Mouse (Mus musculus): ENCODE results near the gene Cwc22. TPM values are rescaled to one million over a fixed set of nuclear protein-coding genes. Genes with fewer than 3 reads are reported as not detected.

The Cwc22 gene
- polyA plus RNA-seq, 1 experiment from 2014 or later = 33.0 TPM

- Histone ChIP-seq H3K9me3 (no peaks in the 10 kb centered on the region), H3K4me2 (replicated peaks) (no peak overlapping the region), H3K36me3 (no peaks in the 10 kb centered on the region), H3K4me1 (no peaks in the 10 kb centered on the region), H3K27me3 (replicated peaks) (no peaks in the 10 kb centered on the region), H3K4me3 (no peak overlapping the region), H3K27ac (no peak overlapping the region), H3K9ac (no peak overlapping the region)
- no peak for ATAC-seq (ENCODE audit: low FRiP score, low read depth)
- WGBS = 78% methylated on average over 5 of the region's 5 CpGs
These were observed 66.4 kb downstream of the Cwc22 start for GRCm38 (mm10) chr2:77879736-77880135.

GRCm38 (mm10) chr2:77877156-77877855 is 68.9 kb downstream of the Cwc22 start:
- Histone ChIP-seq H3K4me2 (replicated peaks) (no peak overlapping the region), H3K27ac (no peak overlapping the region), H3K4me1 (no peaks in the 10 kb centered on the region), H3K9me3 (no peaks in the 10 kb centered on the region), H3K4me3 (no peak overlapping the region), H3K9ac (no peak overlapping the region), H3K36me3 (no peaks in the 10 kb centered on the region), H3K27me3 (replicated peaks) (no peaks in the 10 kb centered on the region)
- WGBS = 88% methylated on average over 10 of the region's 10 CpGs
- no peak for ATAC-seq (ENCODE audit: low FRiP score, low read depth)

DNA sequence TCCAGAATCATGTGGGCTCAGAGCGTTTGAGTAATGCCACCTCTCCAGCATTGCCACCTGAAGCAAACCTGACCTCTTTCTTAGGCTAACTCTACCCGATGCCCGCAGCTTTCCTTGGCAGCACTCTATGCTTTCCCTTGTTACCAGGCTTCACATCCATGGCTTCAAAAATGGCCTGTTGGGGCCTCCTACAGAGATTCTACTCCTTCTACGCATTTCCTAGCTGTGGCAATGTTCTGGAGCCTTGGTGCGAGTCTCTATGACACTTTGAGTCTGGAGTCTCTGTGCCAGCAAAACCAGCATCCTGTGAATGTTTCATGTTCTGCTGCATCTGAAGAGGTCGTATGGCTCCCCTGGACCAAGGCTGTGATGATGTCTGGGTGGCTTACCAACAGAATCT is 69.8 kb downstream of the Cwc22 start:
- Histone ChIP-seq H3K36me3 (no peaks in the 10 kb centered on the region), H3K4me1 (no peaks in the 10 kb centered on the region), H3K4me2 (replicated peaks) (no peak overlapping the region), H3K27ac (no peak overlapping the region), H3K9ac (no peak overlapping the region), H3K4me3 (no peak overlapping the region), H3K27me3 (replicated peaks) (no peaks in the 10 kb centered on the region), H3K9me3 (no peaks in the 10 kb centered on the region)
- WGBS = 93% methylated on average over 6 of the region's 6 CpGs
- ATAC-seq (ENCODE audit: low FRiP score, low read depth) = no peak

GRCm38 (mm10) chr2:77875516-77875915 is 70.7 kb downstream of the Cwc22 start:
- 93% methylated on average over 4 of the region's 4 CpGs for WGBS
- H3K4me1 ChIP-seq = no peaks in the 10 kb centered on the region
- no peak overlapping the region for H3K27ac ChIP-seq
- ATAC-seq (ENCODE audit: low FRiP score, low read depth) = no peak
- H3K4me2 ChIP-seq (replicated peaks) = no peak overlapping the region
- H3K27me3 ChIP-seq (replicated peaks) = no peaks in the 10 kb centered on the region
- no peak overlapping the region for H3K4me3 ChIP-seq
- no peak overlapping the region for H3K9ac ChIP-seq
- H3K9me3 ChIP-seq = no peaks in the 10 kb centered on the region
- H3K36me3 ChIP-seq = no peaks in the 10 kb centered on the region

DNA sequence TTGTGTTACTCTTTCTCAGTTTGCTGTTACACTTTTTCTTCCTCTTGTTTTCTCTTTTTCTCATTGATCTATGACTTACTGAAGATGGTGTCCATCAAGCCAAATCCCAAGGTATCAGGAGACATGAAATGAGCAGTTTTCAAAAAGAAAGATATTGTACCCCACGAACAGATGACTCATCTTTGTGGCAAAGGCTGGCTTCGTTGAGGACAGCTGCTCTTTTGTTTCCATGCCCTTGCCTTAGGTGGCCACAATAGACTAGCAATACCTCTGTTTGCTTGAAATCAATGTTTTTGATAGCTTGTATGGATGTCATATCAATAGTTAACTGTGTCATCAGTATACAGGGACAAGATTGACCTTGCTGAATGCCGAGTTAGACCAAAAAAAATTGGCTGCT is 71.5 kb downstream of the Cwc22 start:
- Histone ChIP-seq H3K27ac (no peak overlapping the region), H3K4me3 (no peak overlapping the region), H3K9me3 (no peaks in the 10 kb centered on the region), H3K27me3 (replicated peaks) (no peaks in the 10 kb centered on the region), H3K36me3 (no peaks in the 10 kb centered on the region), H3K4me1 (no peaks in the 10 kb centered on the region), H3K4me2 (replicated peaks) (no peak overlapping the region), H3K9ac (no peak overlapping the region)
- ATAC-seq (ENCODE audit: low FRiP score, low read depth) = no peak
- 84% methylated on average over 3 of the region's 3 CpGs for WGBS

- ATAC-seq (ENCODE audit: low FRiP score, low read depth) = no peak
- Histone ChIP-seq H3K9ac (no peak overlapping the region), H3K36me3 (no peaks in the 10 kb centered on the region)
These were observed 72.4 kb downstream of the Cwc22 start for GRCm38 (mm10) chr2:77873806-77874205.

DNA sequence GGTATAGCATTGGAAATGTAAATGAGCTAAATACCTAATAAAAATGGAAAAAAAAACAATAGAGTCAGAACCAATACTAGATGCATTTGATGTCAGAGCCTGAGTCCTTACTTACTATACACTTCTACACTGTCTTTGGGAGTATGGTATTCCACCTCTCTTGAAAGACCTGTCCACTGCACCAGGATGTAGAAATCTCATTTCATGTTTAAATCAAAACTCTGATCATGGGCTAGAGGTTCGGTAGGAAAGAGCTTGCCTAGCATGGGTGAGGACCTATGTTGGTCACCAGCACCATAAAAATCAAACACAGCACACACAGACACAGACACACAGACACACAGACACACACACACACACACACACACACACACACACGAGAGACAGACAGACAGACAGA is 73.5 kb downstream of the Cwc22 start:
- Histone ChIP-seq H3K9me3 (no peaks in the 10 kb centered on the region), H3K27me3 (replicated peaks) (no peaks in the 10 kb centered on the region), H3K36me3 (no peaks in the 10 kb centered on the region), H3K4me2 (replicated peaks) (no peak overlapping the region), H3K9ac (no peak overlapping the region), H3K4me1 (no peaks in the 10 kb centered on the region), H3K27ac (no peak overlapping the region), H3K4me3 (no peak overlapping the region)
- no peak for ATAC-seq (ENCODE audit: low FRiP score, low read depth)
- 80% methylated on average over 2 of the region's 2 CpGs for WGBS

More at GRCm38 (mm10) chr2:77873806-77874205, 72.4 kb downstream of the Cwc22 start:
- Histone ChIP-seq H3K27ac (no peak overlapping the region), H3K9me3 (no peaks in the 10 kb centered on the region), H3K4me2 (replicated peaks) (no peak overlapping the region), H3K4me3 (no peak overlapping the region), H3K27me3 (replicated peaks) (no peaks in the 10 kb centered on the region), H3K4me1 (no peaks in the 10 kb centered on the region)

- H3K36me3 ChIP-seq = no peaks in the 10 kb centered on the region
- no peaks in the 10 kb centered on the region for H3K4me1 ChIP-seq
- H3K9ac ChIP-seq = no peak overlapping the region
These were observed 75.0 kb downstream of the Cwc22 start for GRCm38 (mm10) chr2:77871146-77871545.

GRCm38 (mm10) chr2:77869729-77870280 is 76.4 kb downstream of the Cwc22 start:
- no peaks in the 10 kb centered on the region for H3K36me3 ChIP-seq
- no peaks in the 10 kb centered on the region for H3K4me1 ChIP-seq
- no peak overlapping the region for H3K9ac ChIP-seq
- WGBS = 93% methylated on average over 4 of the region's 4 CpGs
- H3K4me3 ChIP-seq = no peak overlapping the region
- no peaks in the 10 kb centered on the region for H3K27me3 ChIP-seq (replicated peaks)
- H3K9me3 ChIP-seq = no peaks in the 10 kb centered on the region
- H3K4me2 ChIP-seq (replicated peaks) = no peak overlapping the region
- ATAC-seq (ENCODE audit: low FRiP score, low read depth) = no peak
- no peak overlapping the region for H3K27ac ChIP-seq

More at GRCm38 (mm10) chr2:77871146-77871545, 75.0 kb downstream of the Cwc22 start:
- Histone ChIP-seq H3K4me2 (replicated peaks) (no peak overlapping the region), H3K4me3 (no peak overlapping the region), H3K27me3 (replicated peaks) (no peaks in the 10 kb centered on the region), H3K9me3 (no peaks in the 10 kb centered on the region), H3K27ac (no peak overlapping the region)
- ATAC-seq (ENCODE audit: low FRiP score, low read depth) = no peak

- Histone ChIP-seq H3K4me2 (replicated peaks) (peak overlapping the region; percentile 16; the same call in 1 of the 2 replicates), H3K9ac (no peak overlapping the region), H3K4me1 (no peaks in the 10 kb centered on the region), H3K27me3 (replicated peaks) (no peaks in the 10 kb centered on the region), H3K4me3 (no peak overlapping the region), H3K36me3 (no peaks in the 10 kb centered on the region), H3K27ac (no peak overlapping the region), H3K9me3 (no peaks in the 10 kb centered on the region)
- no peak for ATAC-seq (ENCODE audit: low FRiP score, low read depth)
- 65% methylated on average over 6 of the region's 6 CpGs for WGBS
These were observed 82.2 kb downstream of the Cwc22 start for GRCm38 (mm10) chr2:77863934-77864333.

GRCm38 (mm10) chr2:77863522-77863921 is 82.7 kb downstream of the Cwc22 start:
- Histone ChIP-seq H3K4me1 (no peaks in the 10 kb centered on the region), H3K4me2 (replicated peaks) (peak overlapping the region; percentile 16; the same call in 1 of the 2 replicates), H3K9me3 (no peaks in the 10 kb centered on the region), H3K9ac (no peak overlapping the region), H3K4me3 (no peak overlapping the region), H3K27ac (no peak overlapping the region), H3K36me3 (no peaks in the 10 kb centered on the region), H3K27me3 (replicated peaks) (no peaks in the 10 kb centered on the region)
- ATAC-seq (ENCODE audit: low FRiP score, low read depth) = no peak
- 82% methylated on average over 15 of the region's 15 CpGs for WGBS

GRCm38 (mm10) chr2:77841464-77841863 is 104.7 kb downstream of the Cwc22 start:
- no peaks in the 10 kb centered on the region for H3K4me1 ChIP-seq
- H3K27me3 ChIP-seq (replicated peaks) = no peaks in the 10 kb centered on the region
- H3K9ac ChIP-seq = no peak overlapping the region
- no peak overlapping the region for H3K4me2 ChIP-seq (replicated peaks)
- 56% methylated on average over 6 of the region's 6 CpGs for WGBS
- no peak overlapping the region for H3K27ac ChIP-seq
- H3K9me3 ChIP-seq = no peaks in the 10 kb centered on the region
- no peak for ATAC-seq (ENCODE audit: low FRiP score, low read depth)
- H3K4me3 ChIP-seq = no peak overlapping the region
- H3K36me3 ChIP-seq = no peaks in the 10 kb centered on the region

DNA sequence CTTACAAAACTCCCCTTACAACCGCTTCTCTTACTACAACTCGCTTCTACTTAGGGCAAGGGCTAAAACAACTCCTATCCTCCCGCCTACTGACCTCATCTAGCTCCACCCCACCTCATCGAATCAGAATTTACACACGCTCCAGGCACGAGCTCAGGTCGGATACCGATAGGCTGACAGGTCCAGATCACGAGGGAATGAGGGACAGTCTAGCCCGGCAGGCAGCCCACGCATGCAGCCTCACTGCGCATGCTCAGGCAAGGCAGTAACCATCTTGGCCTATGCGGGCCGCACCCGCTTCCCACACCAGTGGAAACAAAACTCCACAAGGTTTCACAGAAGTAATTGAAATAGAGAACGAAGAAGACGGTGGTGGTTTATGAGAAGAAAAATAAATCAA is 106.6 kb downstream of the Cwc22 start:
- Histone ChIP-seq H3K4me3 (no peak overlapping the region), H3K4me2 (replicated peaks) (no peak overlapping the region), H3K9me3 (no peaks in the 10 kb centered on the region), H3K4me1 (no peaks in the 10 kb centered on the region), H3K27ac (no peak overlapping the region), H3K27me3 (replicated peaks) (no peaks in the 10 kb centered on the region), H3K36me3 (no peaks in the 10 kb centered on the region), H3K9ac (no peak overlapping the region)
- no peak for ATAC-seq (ENCODE audit: low FRiP score, low read depth)
- WGBS = 84% methylated on average over 17 of the region's 17 CpGs
